Mouse (Mus musculus) lung, postnatal 4 days (tissue): ENCODE results near the gene Blvrb.

Experiments
- DNase-seq, 2 experiments: peaks; one replicate each; pipeline ENCODE4 v3.0.0; 2021

Gene Blvrb

GRCm38 (mm10) chr7:27447419-27448286, at the start of gene Blvrb, which contains the start of gene Sptbn4:
Gene Blvrb (plus strand): TSS chr7:27447978.
Gene Sptbn4 (minus strand): TSS chr7:27447686.
- DNase-seq = peak; percentile 99 to 100

GRCm38 (mm10) chr7:27400545-27400944, 47.2 kb upstream of the Blvrb start:
- DNase-seq = no peak

GRCm38 (mm10) chr7:27402675-27403074, 45.1 kb upstream of the Blvrb start:
- peak; percentile 54 to 67 for DNase-seq

- DNase-seq = no peak
These were observed 43.4 kb upstream of the Blvrb start for GRCm38 (mm10) chr7:27404203-27404942.

GRCm38 (mm10) chr7:27406481-27406880, 41.3 kb upstream of the Blvrb start:
- DNase-seq = no peak

- no peak for DNase-seq
These were observed 40.0 kb upstream of the Blvrb start for GRCm38 (mm10) chr7:27407816-27408215.

- peak; percentile 82 to 84 for DNase-seq
These were observed 39.2 kb upstream of the Blvrb start for GRCm38 (mm10) chr7:27408379-27409176.

- DNase-seq = no peak
These were observed 30.6 kb upstream of the Blvrb start for GRCm38 (mm10) chr7:27417151-27417550.

- DNase-seq = no peak
These were observed 28.7 kb upstream of the Blvrb start for GRCm38 (mm10) chr7:27419101-27419500.

- DNase-seq = no peak
These were observed 24.0 kb upstream of the Blvrb start for GRCm38 (mm10) chr7:27423556-27424326.

GRCm38 (mm10) chr7:27427387-27427786, 20.4 kb upstream of the Blvrb start:
- no peak for DNase-seq

GRCm38 (mm10) chr7:27428002-27428401, 19.8 kb upstream of the Blvrb start:
- no peak for DNase-seq

- DNase-seq = no peak
These were observed 18.6 kb upstream of the Blvrb start for GRCm38 (mm10) chr7:27429135-27429534.

GRCm38 (mm10) chr7:27433349-27433748, 14.4 kb upstream of the Blvrb start:
- no peak for DNase-seq

GRCm38 (mm10) chr7:27433794-27434193, 14.0 kb upstream of the Blvrb start:
- DNase-seq = no peak

- DNase-seq = peak in 1 of 2 experiments; percentile 22
These were observed 10.2 kb upstream of the Blvrb start for GRCm38 (mm10) chr7:27437544-27437943.

- DNase-seq = no peak
These were observed 7.8 kb upstream of the Blvrb start for GRCm38 (mm10) chr7:27440014-27440413.

GRCm38 (mm10) chr7:27446051-27446450, 1.7 kb upstream of the Blvrb start:
- no peak for DNase-seq

GRCm38 (mm10) chr7:27446521-27447418, 1.0 kb upstream of the Blvrb start:
- DNase-seq = peak; percentile 19 to 33

- no peak for DNase-seq
These were observed 836 bp downstream of the Blvrb start for GRCm38 (mm10) chr7:27448421-27449206.
